Mouse (Mus musculus) yolk sac, embryonic 10.5 days (tissue): Measurements from ENCODE around the gene Arhgap30.
A peak's percentile ranks its signal among the peaks of the same experiment; 100 is the strongest.

Source experiments
- DNase-seq: peaks from one replicate; pipeline ENCODE4 v3.0.0-alpha.2; 2017; ENCODE audit warnings: low spot score

The Arhgap30 gene

DNA sequence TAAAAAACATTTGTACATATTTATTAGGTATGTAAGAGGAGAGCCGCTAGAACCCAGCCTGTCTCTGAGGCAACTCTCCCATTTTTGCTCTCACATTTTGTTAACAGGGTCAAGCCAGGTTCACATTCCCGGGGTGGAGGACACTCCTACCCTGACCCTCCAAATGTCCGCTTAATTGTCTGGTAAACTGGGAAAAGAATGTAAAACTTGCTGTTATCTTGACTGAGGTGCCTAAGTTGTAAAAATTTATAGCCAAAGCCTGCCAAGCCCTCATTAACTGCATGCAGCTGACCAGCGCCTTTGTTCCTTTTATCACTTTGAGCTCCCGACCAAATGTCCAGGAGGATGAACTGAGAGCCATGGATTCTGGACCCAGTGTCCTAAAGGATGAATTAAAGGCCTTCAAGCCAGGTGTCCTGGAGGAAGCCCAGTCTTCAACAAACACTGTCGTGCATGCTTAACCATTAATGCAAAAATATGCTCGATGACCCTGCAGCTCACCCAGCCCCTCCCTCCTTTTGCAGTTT is 46.6 kb downstream of the Arhgap30 start:
- DNase-seq, result peak; percentile 32

DNA sequence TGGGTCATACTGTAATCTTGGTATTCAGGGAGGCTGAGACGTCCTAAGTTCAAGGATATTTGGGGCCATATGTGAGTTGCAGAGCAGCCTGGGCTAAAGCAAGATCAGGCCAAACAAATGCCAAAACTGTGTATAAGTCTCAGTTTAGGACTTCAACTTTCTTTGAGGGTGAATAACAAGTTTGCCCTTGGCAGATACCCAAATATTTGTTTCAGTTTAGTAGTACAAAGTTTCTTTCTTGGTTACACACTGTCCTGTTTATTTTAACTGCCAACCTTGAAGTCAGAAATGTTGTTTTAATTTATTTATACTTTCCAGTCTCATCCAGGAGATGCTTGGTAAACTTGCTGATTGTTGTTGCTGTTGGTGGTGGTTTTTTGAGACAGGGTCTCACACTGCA is 47.2 kb downstream of the Arhgap30 start:
- DNase-seq, result no peak

DNA sequence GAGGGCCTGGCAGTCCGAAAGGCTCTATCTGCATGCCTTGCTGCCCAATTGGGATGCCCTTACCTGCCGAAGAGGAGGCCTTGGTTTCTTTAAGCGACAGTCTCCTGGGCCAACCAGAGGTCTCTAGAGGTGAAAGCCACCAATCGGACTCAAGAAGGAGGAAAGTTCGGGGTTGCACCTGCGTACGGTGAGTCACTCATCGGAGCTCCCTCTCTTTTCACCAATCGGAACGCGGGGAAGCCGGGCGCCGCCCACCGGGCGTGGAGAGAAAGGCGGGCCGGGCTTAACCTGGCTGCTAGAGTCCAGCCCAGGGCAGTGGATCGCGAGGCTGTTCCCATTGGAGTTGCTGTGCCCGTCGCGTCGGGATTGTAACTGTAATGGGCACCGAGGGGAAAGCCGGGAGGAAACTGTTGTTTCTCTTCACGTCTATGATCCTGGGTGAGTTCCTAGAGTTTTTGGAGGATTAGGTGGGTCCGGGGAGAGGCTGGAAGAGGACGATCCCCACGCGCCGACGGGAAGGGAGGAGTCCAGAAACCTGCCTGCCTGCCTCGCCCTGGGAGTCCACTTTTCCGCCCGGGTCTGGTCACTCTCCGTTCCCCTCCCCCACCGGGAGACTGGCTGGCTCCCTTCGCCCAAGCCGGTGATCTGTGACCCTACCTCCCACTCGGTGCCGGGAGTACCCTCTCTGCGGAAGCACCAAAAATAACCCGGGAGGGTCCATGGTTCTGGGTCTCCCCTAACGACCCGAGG is 48.7 kb downstream of the Arhgap30 start, which contains the start of gene F11r:
F11r (plus strand) TSS at position 272 of the 750 bp plus-strand sequence.
- peak; percentile 93 for DNase-seq

DNA sequence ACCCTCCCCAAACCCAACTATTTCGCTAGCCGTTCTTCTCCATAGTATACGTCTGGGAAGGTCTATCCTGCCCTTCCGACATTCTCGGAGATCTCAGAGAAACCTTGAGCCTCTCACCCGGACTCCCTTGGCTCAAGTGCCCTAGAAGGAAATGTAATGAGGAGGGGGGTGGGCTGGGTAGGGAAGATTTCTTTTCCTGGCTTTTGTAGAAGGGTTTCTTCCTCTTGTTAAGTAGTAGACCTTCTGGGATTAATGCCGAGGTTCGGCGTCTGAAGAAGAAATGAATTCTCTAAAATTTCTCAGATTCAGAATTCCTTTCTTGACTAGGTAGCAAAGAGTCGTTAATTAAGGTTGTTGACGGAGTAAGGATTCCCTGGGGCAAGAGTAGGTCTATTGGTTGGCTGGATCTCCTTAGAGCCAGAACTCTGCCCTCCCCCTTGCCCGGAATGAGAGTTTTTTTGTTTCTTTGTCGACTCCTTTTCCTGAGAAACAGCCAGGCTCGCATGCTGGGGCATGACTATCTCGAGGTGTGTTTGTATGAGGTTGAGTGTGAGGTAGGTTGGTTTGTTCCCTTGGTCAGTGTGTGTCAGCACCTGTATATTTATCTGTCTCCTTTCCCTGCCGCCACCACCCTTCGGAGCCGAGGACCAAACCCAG is 49.4 kb downstream of the Arhgap30 start:
- DNase-seq, result no peak

DNA sequence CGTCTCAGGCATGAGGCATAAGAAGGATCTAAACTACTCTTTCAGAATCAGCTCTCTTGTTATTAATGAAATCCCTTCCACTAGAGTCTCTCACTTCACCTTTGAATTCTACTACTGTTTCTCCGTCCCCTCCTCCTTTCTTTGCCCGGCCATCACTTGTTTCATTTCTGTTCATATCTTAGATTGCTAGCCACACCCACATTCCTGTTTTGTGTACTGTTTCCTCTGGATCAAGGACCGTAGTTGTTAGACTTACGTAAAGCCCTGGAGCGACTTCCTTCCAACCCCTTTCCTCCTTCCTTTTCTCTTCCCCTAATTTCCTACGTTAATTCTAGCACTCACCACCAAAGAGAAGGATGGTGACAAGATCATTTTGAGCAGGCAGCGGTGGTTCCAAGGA is 50.3 kb downstream of the Arhgap30 start:
- DNase-seq, result no peak

DNA sequence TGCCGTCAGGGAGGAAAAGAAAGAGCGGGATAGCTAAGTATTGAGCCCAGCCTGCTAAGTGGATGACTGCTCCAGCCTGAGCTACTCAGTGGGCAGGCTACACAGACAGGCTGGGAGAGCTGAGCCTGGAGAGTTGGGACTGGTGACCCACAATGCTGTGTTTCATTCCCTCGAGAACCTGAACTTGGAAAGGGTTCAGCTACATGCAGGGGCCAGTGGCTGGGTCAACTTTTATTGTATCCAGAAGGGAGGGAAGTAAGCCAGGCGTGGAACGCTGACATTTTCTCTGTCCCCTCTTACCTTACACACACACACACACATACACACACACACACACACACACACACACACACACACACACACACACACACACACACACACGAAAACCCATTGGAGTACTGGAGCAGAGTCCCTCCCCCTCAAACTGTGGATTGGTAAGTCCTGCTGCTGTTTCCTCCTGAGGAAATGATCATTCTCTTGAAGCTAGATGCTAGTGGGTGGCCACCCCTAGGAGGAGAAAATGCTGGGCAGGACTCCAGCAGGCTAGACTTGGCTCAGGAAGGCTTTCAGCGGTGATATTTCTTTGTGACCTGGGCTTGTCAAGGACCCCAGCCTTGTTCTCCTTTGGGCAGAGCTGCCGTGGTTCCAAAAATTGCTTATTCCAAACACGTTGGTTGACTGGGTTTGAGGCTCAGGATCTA is 51.4 kb downstream of the Arhgap30 start:
- no peak for DNase-seq

DNA sequence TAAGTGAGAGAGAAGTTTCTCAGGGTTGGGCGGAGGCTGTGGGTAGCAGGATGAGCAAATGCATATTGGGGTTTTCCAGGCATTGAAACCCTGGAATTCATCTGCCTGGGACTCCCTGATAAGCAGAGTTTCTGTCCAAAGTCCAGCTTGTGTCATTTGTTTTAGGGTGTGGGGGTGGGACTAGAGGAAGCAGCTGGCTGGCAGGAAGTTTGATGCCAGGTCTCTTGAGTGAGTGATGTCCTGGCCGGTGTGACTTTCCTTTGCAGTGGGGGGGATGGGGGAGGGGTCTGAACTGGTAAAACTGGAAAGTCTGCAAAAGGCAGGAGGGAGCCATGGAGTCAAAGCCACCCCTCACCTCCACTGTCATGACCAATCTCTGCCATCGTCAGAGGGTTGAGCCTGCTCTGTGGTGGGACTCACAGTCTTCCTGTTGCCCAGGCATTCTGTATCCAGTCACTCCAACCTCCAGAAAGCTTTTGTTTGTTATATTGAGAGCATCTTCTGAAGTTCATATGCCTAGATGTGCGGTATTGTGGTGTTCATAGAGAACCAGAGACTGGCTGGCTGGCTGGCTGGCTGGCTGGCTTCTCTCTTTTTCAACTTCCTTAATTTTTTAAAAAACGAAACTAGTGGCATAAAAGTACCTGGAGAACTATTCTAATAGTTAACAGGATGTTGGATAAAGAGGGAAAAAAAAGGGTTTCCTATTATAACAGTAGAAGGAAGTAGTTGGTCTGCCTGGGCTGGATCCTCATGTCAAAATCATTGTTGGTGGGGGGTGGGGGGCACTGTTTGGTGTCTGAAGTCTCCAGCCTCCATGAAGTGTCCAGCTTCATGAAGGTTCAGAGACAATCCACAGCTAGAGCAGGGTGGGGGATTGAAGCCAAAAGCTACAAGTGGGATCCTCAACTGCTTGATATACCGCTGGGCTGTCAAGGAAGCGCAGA is 53.0 kb downstream of the Arhgap30 start:
- peak; percentile 60 for DNase-seq

DNA sequence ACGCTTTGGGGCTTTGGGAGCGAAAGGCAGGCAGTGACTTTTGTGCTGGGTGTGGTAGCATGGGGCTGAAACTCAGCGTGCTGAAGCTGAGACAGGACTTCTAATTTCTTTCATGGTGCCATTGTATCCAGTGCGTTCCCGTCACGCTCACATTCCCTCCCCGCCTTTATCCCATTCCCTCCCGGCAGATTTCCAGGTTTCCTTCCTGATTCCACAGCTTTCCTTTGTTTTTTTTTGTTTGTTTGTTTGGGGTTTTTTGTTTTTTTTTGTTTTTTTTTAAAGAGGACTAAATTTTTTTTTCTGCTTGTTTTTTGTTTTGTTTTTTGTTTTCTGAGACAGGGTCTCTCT is 53.6 kb downstream of the Arhgap30 start:
- no peak for DNase-seq

DNA sequence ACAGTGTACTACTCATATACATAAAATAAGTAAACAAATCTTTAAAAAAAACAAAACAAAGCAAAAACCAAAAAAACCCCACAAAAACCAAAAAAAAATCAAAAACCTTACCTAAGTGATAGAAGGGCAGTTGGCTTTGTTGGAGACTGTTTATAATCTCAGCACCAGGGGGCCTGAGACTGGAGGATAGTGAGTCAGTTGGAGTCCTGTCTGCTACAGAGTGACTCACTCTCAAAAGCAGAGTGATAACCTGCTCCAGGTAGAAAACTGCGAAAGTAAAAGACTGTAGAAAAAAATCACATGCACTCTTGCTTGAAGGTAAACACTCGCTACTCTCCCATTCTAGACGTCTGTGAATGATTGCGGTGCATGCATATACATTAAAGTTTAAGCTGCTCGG is 56.3 kb downstream of the Arhgap30 start:
- DNase-seq, result no peak

DNA sequence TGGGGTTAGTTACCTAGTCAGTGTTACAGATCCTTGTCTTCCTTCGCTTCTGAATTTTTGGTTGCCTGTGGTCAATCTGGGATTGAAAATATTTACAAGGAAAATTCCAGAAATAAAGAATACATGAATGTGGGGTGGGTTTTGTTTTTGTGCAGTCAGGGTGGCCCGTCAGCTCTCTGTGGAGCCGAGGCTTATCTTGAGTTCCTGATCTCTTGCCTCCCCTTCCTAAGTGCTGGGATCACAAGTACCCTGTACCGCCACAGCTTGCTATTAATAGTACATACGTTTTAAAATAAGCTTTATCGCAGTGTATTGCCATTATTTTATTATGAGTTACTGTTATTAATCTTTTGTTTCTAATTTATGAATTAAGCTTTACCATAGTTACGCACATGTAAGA is 58.1 kb downstream of the Arhgap30 start:
- DNase-seq, result no peak

DNA sequence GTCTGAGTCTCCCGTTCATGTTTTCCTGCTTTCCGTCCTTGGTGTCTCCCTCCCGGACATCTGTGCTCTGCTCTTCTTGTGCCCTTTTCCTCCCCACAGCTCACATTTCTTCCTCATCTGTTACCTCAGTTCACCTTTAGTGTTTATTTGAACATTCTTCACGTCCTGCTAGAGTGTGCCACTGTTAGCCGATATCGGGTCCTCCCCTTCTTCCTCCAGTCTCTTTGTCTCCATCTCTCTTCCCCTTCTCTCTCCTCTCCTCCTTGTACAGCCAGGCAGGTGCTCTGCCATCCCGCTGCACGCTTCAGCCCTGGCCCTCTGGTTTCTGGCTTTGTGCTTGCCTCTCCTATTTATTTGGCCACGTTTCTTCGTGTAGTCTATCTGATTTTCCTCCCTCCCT is 58.9 kb downstream of the Arhgap30 start:
- no peak for DNase-seq

DNA sequence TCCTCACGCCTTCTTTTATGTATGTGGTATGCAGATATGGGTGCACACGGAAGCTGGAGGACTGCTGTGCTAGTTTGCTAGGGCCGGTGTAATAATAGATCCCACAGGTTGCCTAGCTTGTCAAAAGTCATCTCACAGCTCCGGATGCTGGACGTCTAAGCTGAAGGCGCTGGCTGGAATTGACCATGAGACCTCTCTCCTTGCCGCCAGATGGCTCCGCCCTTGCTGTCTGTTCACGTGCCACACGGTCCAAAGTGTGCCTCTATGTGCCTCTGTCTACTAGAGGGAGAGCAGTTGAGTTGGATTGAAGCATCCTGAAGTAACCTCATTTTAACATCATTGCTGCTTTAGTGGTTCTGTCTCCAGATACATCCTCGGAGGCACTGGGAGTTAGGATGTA is 61.3 kb downstream of the Arhgap30 start:
- DNase-seq, result no peak

DNA sequence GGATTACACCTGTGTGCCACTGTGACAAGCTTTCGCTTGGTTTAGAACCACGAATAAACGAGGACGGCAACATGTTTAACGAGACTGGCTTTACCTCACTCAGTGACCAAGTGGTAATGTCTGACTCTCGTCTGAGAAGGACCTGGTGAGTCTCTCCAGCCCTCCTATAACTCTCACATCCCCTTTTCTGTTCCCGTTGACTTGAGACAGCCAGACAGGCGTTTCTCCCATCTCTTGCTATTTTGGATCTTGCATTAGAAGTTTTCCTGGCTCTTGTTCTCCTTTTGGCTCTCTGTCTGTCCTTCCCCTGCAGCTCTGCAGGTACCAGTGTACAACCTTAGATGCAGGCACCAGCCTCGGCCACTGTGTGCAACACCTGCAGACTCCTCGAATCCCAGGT is 62.2 kb downstream of the Arhgap30 start:
- DNase-seq, result no peak

DNA sequence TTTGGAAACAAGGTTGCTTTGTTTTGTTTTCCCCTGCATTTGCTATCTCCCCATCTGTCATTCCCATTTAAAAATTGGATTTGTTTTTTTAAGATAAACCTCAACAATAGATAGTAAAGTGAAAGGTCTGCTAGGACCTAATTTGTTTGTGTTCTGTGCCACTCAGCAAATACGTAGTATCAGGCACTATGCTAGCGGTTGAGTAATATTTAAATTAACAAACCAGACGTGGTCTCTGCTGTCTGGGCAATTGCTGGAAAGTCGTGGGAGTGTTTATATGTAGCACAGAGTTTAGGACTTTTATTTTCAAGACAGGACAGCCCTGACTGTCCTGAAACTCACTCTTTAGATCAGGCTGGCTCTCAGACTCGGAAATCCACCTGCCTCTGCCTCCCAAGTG is 63.8 kb downstream of the Arhgap30 start:
- no peak for DNase-seq

DNA sequence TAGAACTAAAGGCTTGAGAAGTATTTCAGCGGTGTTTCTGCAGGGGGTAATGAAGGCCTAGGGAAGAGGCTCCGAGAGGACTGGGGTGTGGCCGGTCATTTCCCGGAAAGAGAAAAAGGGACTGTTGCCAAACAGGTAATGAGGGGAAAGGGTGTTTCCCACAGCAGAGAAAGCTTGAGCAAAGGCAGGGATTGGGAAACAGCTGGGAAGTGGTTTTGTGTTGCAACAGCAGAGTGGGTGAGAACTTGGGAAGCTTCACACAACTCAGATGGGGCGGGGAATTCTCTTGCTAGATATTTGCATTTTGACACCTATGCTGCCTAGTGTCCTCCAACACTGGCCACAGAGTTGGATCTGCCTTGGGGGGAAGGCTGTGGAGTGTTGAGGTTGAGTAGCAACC is 64.2 kb downstream of the Arhgap30 start:
- DNase-seq, result peak; percentile 44

DNA sequence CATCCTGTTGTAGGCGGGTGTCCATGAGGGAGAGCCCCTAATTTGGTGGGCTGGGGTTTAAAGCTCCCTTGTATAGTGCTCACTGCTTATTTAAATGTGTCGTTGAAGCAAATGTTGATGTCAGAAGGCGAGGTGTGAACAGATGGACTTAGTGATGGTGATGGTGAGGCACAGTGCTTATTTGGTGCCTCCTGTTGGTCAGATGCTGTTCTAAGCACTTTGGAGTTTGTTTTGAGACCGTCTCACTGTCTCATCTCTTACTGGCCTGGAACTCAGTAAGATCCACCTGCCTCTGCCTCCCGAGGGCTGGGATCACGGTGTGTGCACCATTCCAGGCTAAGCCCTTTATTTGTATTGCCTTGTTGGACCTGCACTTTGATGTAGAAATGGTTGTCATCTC is 66.2 kb downstream of the Arhgap30 start:
- DNase-seq, result no peak

DNA sequence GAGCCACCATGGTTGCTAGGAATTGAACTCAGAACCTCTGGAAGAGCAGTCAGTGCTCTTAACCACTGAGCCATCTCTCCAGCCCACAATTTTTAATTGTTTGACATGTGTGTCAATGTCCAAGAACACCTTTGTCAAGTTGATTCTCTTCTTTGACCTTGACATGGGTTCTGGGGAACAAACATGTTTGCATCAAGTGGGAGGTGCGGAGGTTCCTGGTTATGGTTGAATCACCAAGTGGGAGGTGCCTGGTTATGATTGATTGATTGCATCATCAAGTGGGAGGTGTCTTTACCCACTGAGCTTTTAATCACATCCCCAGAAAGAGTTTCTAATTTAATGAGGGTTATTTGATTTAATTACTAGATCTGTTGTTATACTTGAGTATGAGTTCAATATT is 68.8 kb downstream of the Arhgap30 start:
- DNase-seq, result no peak

DNA sequence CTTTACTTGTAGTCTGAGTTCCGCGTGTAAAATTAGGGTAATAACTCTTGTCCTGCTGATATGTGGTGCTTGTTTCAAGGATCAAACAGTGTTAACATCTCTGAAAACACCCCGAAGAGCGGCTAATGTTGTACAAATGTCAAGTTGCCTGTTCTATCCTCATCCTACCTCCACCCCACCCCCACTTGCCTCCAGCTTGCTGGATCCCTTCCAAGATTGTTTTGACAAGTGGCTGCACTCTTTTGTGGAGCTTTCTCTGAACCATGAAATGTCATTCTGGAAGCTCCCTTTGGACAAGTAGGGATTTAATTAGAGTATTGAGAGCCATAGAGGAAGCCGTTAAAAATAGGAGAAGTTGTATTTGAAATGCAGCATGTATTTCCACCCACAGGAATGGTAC is 71.0 kb downstream of the Arhgap30 start:
- no peak for DNase-seq
